Mouse (Mus musculus) neural tube, embryonic 11.5 days (tissue): ENCODE results near the gene Il5. TPM values are rescaled to one million over a fixed set of nuclear protein-coding genes. Genes with fewer than 3 reads are reported as not detected.

ENCODE experiments used
- ATAC-seq: fragments of 200-750 bp; cut with Nextera tagmentation; 2 replicates; pipeline ENCODE4 v1.8.0; 2017; ENCODE audit warnings: moderate number of reproducible peaks, mild to moderate bottlenecking, moderate TSS enrichment, moderate library complexity; ENCODE audit not compliant: insufficient read depth, low FRiP score, low TSS enrichment
- DNase-seq: peaks from one replicate; pipeline ENCODE4 v3.0.0-alpha.2; 2015; ENCODE audit warnings: low spot score
- H3K27ac ChIP-seq: fragments of 300-500 bp; sonication (generic); 2 replicates; pipeline ENCODE4 v1.5.1; 2014; ENCODE audit warnings: low read depth, mild to moderate bottlenecking, low read length
- H3K27me3 ChIP-seq: fragments of 300-500 bp; sonication (generic); 2 replicates; pipeline ENCODE4 v1.6.1; 2014; ENCODE audit warnings: mild to moderate bottlenecking, low read length, mixed read lengths; ENCODE audit not compliant: control insufficient read depth, insufficient read depth
- H3K36me3 ChIP-seq: fragments of 300-500 bp; sonication (generic); 2 replicates; pipeline ENCODE4 v1.6.1; 2014; ENCODE audit warnings: mild to moderate bottlenecking, low read length, moderate library complexity, mixed read lengths; ENCODE audit not compliant: control insufficient read depth, insufficient read depth
- H3K4me1 ChIP-seq: fragments of 300-500 bp; sonication (generic); 2 replicates; pipeline ENCODE4 v1.6.1; 2014; ENCODE audit warnings: low read length, mixed read lengths; ENCODE audit not compliant: control insufficient read depth, insufficient read depth
- H3K4me2 ChIP-seq: fragments of 300-500 bp; sonication (generic); 2 replicates; pipeline ENCODE4 v1.6.1; 2014; ENCODE audit warnings: low read depth, mild to moderate bottlenecking, moderate library complexity
- H3K4me3 ChIP-seq: fragments of 300-500 bp; sonication (generic); 2 replicates; pipeline ENCODE4 v1.5.1; 2014; ENCODE audit warnings: low read depth, low read length
- H3K9ac ChIP-seq: fragments of 300-500 bp; sonication (generic); 2 replicates; pipeline ENCODE4 v1.6.1; 2014; ENCODE audit warnings: mild to moderate bottlenecking, low read length
- H3K9me3 ChIP-seq: fragments of 300-500 bp; sonication (generic); 2 replicates; pipeline ENCODE4 v1.6.1; 2016; ENCODE audit warnings: low read length; ENCODE audit not compliant: control insufficient read depth
- WGBS: fragments of 180-500 bp; shearing (Covaris S2); extraction: QIAGEN DNeasy Blood & Tissue Kit; methylation state at CpG from one replicate; pipeline ENCODE4 v1.1.7; 2014; 5-methylcytosine and 5-hydroxymethylcytosine counted together
- polyA plus RNA-seq: library from polyadenylated mRNA; unstranded; fragments of >200 nt; fragmentation: Nextera tagmentation; extraction: Ambion mirVana; gene quantifications from 2 replicates; pipeline ENCODE4 v1.2.1, GENCODE M21; 2014

The Il5 gene
- not detected in 2 replicates for polyA plus RNA-seq

DNA sequence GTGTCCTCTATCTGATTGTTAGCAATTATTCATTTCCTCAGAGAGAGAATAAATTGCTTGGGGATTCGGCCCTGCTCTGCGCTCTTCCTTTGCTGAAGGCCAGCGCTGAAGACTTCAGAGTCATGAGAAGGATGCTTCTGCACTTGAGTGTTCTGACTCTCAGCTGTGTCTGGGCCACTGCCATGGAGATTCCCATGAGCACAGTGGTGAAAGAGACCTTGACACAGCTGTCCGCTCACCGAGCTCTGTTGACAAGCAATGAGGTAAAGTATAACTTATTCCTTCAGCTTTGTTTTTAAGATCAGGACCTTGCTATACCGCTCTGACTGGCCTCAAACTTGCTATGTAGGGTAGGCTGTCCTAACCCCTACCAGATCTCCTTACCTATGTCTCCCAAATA is at the start of gene Il5:
TSS of gene Il5 (plus strand) at position 80 of the 400 bp plus-strand sequence.
- ATAC-seq = no peak
- Histone ChIP-seq H3K4me3 (no peak within 1 kb of the TSS), H3K9ac (no peak within 1 kb of the TSS), H3K27me3 (no peaks in the 10 kb centered on the region), H3K4me2 (no peak within 1 kb of the TSS), H3K27ac (no peak within 1 kb of the TSS), H3K36me3 (no peaks in the 10 kb centered on the region), H3K9me3 (no peaks in the 10 kb centered on the region), H3K4me1 (no peaks in the 10 kb centered on the region)
- 88% methylated on average over 6 of the region's 6 CpGs for WGBS
- DNase-seq = no peak

DNA sequence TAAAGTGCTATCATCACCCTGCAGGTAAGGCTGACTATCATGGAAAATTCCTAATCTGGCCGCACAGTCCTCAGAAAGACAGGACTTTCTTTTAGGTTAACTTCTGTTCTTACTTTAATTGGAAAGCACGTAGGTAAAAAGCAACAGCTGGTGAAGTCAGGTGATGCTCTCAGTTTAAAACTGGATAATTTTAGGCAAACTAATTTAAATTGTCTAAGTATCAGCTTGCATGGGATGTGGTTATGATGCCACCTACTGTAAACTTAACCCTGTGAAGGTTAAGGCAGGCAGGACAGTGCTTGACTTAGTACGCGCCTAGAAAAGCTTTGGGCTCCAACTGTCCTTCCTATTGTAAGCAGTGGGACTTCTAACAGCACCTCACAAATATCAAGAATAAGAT is 49.2 kb upstream of the Il5 start:
- H3K4me3 ChIP-seq = no peak overlapping the region

DNA sequence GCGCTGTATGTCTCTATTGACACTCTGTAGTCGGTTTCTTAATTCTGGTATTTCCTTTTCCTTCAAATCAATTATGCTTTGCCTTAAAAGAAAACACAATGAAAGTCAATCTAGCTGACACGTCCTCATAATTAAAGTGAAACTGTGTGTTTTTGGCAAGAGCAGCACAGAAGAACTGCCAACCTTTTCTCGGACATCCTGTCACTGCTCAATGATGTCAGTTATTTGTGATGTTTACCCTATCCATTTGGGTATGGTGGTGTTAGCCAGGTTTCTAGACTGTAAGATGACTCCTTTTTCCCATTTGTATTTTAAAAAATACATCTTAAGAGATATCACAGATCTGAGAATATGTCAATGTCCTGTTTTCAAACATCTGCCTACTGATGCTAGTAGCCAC is 40.5 kb upstream of the Il5 start:
- DNase-seq (no peak), ATAC-seq (no peak)
- Histone ChIP-seq H3K36me3 (no peaks in the 10 kb centered on the region), H3K4me3 (no peak overlapping the region), H3K27me3 (no peaks in the 10 kb centered on the region), H3K9ac (no peak overlapping the region), H3K9me3 (no peaks in the 10 kb centered on the region), H3K4me2 (no peak overlapping the region), H3K27ac (no peak overlapping the region), H3K4me1 (no peaks in the 10 kb centered on the region)
- WGBS = 93% methylated on average over 4 of the region's 4 CpGs

More for the DNA sequence above, 49.2 kb upstream of the Il5 start:
- WGBS = 92% methylated on average over 4 of the region's 4 CpGs
- no peak for ATAC-seq
- Histone ChIP-seq H3K9me3 (no peaks in the 10 kb centered on the region), H3K4me2 (no peak overlapping the region), H3K27ac (no peak overlapping the region), H3K9ac (no peak overlapping the region), H3K4me1 (no peaks in the 10 kb centered on the region), H3K27me3 (no peaks in the 10 kb centered on the region), H3K36me3 (0 out of 2 replicates have a peak, but pooled peaks cover 6% of the 10 kb centered on the region)
- DNase-seq = no peak

DNA sequence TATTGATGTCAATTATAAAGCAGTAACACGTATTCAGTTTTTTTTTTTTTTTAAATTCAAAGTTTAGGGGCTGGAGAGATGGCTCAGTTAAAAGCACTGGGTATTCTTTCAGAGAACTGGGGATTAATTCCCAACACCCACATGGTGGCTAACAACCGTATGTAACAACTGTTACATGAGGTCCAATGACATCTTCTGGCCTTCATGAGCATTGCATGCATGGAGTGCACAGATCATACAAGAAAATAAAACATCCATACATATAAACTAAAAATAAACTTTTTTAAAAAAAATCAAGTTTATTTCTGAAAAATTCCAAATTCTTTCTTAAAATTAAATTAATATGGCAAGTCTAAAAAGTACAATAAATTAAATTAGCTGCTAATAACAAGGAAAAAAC is 38.9 kb upstream of the Il5 start:
- H3K36me3 ChIP-seq = no peaks in the 10 kb centered on the region
- DNase-seq (no peak), ATAC-seq (no peak)
- H3K27me3 ChIP-seq = no peaks in the 10 kb centered on the region
- H3K4me3 ChIP-seq = no peak overlapping the region
- H3K9ac ChIP-seq = no peak overlapping the region
- H3K9me3 ChIP-seq = no peaks in the 10 kb centered on the region
- H3K4me1 ChIP-seq = no peaks in the 10 kb centered on the region
- no peak overlapping the region for H3K4me2 ChIP-seq
- H3K27ac ChIP-seq = no peak overlapping the region
- WGBS = 96% methylated on average over 2 of the region's 2 CpGs

DNA sequence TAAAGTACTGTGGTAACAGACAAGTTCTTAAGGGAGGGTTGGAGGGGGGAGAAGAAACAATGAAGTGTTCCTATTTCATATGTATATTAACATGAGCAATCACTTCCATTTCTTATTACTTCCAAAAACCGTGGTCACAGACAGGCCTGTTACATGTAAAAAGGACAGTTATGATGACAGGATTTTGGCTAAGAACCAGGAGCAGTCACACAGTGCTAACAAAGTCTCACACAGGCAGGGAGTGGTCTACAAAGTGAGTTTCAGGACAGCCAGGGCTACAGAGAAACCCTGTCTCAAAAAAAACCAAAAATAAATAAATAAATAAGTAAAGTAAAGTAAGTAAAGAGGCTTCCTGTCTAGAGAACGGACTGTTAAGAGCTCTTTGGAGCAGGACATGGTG is 38.4 kb upstream of the Il5 start:
- Histone ChIP-seq H3K4me2 (no peak overlapping the region), H3K9ac (no peak overlapping the region), H3K4me1 (no peaks in the 10 kb centered on the region), H3K36me3 (no peaks in the 10 kb centered on the region), H3K4me3 (no peak overlapping the region), H3K9me3 (no peaks in the 10 kb centered on the region), H3K27ac (no peak overlapping the region), H3K27me3 (no peaks in the 10 kb centered on the region)
- WGBS = 90% methylated on average over 2 of the region's 2 CpGs
- no peak for DNase-seq
- no peak for ATAC-seq

DNA sequence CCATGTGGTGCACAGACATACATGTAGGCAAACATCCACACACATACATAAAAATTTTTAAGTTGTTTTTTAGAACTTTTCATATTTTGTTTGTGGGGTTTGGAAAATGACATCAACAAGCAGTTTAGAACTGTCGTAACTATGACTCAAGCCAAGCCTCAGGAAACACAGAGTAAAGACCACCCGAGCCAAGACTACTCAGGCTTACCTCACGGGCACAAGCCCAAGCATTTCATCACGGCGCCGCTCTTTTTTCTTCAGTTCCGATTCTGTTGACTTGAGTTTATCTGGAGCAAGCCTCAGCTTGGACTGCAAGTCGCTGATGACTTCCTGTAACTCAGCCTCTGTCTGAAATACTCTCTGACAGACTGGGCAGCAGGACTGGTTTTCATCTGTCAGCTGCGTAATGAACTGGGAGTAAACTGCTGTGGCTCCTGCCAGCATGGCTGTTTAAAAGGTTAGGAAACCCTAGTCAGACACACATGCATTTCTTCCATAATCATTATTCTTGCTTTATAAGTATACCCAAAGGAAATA is 37.5 kb upstream of the Il5 start:
- no peak overlapping the region for H3K9ac ChIP-seq
- H3K9me3 ChIP-seq = no peaks in the 10 kb centered on the region
- 96% methylated on average over 9 of the region's 9 CpGs for WGBS
- no peak overlapping the region for H3K4me2 ChIP-seq
- no peaks in the 10 kb centered on the region for H3K36me3 ChIP-seq
- no peaks in the 10 kb centered on the region for H3K4me1 ChIP-seq
- H3K27ac ChIP-seq = no peak overlapping the region
- H3K27me3 ChIP-seq = no peaks in the 10 kb centered on the region
- H3K4me3 ChIP-seq = no peak overlapping the region
- ATAC-seq = no peak
- no peak for DNase-seq

DNA sequence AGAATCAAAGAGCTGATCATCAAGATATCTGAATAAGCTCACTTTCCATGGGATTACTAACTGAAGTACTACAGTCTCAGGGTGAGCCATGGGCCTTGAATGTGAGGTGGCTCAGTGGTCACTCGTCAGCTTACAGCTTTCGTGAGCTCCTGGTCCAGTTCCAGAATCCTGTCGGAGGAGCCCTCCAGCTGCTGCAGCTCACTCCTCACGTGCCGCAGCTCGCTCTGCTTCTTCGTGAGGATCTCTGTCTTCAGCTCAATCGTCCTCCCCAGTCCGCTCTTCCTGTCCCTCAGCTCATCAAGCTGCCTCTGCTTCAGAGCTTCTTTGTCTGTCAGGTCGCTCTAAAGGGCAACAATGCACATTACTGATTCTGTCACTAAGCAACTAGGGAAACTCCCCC is 28.6 kb upstream of the Il5 start:
- no peaks in the 10 kb centered on the region for H3K9me3 ChIP-seq
- no peak overlapping the region for H3K4me2 ChIP-seq
- H3K9ac ChIP-seq = no peak overlapping the region
- H3K27me3 ChIP-seq = no peaks in the 10 kb centered on the region
- H3K36me3 ChIP-seq = peaks cover 2% of the 10 kb centered on the region; the same call in 1 of the 2 replicates
- 66% methylated on average over 10 of the region's 10 CpGs for WGBS
- peak; percentile 14 for DNase-seq
- H3K4me3 ChIP-seq = no peak overlapping the region
- H3K4me1 ChIP-seq = no peaks in the 10 kb centered on the region
- ATAC-seq = no peak
- H3K27ac ChIP-seq = no peak overlapping the region

DNA sequence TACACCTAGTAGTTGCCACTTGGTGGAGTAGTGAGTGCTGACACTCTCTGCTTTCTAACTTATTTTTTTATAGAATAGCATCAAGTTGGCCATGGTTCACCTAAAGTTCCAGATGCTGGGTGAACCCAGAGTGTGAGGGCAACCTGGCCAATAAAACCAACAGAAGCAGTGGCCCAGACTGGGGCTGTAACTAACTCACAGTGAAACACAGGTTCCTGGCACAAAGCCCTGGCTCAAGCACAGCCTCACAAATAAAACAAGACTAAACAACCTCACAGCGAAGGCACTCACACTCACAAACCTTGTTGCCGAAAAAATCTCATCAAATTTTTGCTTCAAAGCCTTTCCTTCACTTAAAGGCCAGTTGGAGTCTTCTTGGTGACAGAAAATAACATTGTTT is 22.1 kb upstream of the Il5 start:
- WGBS = 93% methylated on average over 2 of the region's 2 CpGs
- peaks cover 2% of the 10 kb centered on the region; the same call in 1 of the 2 replicates for H3K36me3 ChIP-seq
- no peak for DNase-seq

DNA sequence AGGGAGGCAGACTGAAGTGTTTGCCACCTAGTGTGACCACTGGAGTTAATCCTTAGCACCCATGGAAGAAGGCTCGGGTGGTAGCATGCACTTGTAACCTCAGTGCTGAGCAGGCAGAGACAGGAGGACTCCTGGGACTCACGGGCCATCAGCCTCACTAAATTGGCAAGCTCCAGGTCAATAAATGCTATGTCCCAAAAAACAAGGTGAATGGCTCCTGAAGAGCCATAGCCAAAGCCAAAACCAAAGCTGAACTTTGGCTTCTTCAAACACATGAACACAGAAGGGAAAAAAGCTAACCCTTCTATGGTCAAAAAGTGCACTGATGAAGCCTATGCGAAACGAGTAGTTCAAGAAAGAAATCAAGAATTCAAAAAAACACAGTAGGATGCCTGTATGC is 21.2 kb upstream of the Il5 start:
- H3K36me3 ChIP-seq = peaks cover 2% of the 10 kb centered on the region; the same call in 1 of the 2 replicates

More for the DNA sequence above, 22.1 kb upstream of the Il5 start:
- Histone ChIP-seq H3K27ac (no peak overlapping the region), H3K27me3 (no peaks in the 10 kb centered on the region), H3K9ac (no peak overlapping the region), H3K9me3 (no peaks in the 10 kb centered on the region), H3K4me1 (no peaks in the 10 kb centered on the region), H3K4me2 (no peak overlapping the region), H3K4me3 (no peak overlapping the region)
- ATAC-seq = no peak

More for the DNA sequence above, 21.2 kb upstream of the Il5 start:
- DNase-seq (no peak), ATAC-seq (no peak)
- no peaks in the 10 kb centered on the region for H3K27me3 ChIP-seq
- no peak overlapping the region for H3K27ac ChIP-seq
- no peaks in the 10 kb centered on the region for H3K4me1 ChIP-seq
- H3K4me2 ChIP-seq = no peak overlapping the region
- 89% methylated on average over 4 of the region's 4 CpGs for WGBS
- H3K9me3 ChIP-seq = no peaks in the 10 kb centered on the region
- H3K4me3 ChIP-seq = no peak overlapping the region
- H3K9ac ChIP-seq = no peak overlapping the region
